Mouse (Mus musculus): ENCODE measurements at regions not wholly inside any gene's neighbourhood (a gene's known extent, or its start where the extent isn't known, plus 50 kb on each side); places are given as distances from the start of the nearest gene placed in this dataset.

DNA sequence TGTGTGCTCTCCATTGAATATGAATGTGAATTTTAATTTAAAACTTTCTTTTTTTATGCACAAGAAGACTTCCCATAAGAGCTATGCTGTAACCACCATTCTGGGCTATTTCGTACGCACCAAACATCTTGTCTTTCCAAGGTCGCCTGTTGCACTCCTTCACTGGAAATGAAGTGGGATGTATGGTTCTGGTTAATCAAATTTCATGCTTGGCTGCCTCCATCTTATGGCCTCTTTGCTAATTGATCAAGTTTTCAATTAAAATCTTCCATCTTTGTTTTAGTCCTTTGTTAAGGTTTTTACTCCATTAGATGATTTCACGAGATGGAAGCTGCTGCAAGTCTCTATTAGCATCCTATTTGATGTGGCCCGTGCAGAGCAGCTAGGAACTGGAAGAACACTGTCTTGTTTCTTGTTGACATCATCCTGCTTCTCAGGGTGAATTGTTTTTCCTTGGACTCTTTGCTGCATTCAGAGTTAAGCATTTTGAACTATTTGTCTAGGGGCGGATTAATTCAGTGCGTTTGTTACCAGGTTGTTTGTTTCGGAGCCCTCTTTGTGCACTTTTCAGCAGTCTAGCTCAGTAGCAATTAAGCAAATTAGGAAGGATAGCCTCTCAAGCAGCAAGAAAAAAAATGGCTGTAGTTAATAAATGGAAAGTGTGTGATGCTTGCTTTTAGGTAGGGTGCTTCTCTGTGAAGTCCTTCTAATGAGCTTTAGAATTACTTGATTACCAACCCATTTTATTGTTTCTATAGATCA is 147.4 kb upstream of the Alcam start:
- Histone ChIP-seq H3K9ac (no peak overlapping the region), H3K36me3 (ENCODE audit: poor library complexity, severe bottlenecking) (no peaks in the 10 kb centered on the region), H3K4me1 (peaks cover 14% of the 10 kb centered on the region), H3K27ac (no peak overlapping the region), H3K9me3 (replicated peaks) (no peaks in the 10 kb centered on the region), H3K4me3 (no peak overlapping the region), H3K27me3 (peaks cover 41% of the 10 kb centered on the region), H3K4me2 (peak overlapping the region; percentile 33)
- ATAC-seq = peak; percentile 94
- 10% methylated on average over 8 of the region's 8 CpGs for WGBS

- H3K4me1 ChIP-seq = peaks cover 14% of the 10 kb centered on the region
- H3K9ac ChIP-seq = no peak overlapping the region
- WGBS = 83% methylated on average over 1 of the region's 1 CpGs
- H3K27ac ChIP-seq = no peak overlapping the region
- no peak overlapping the region for H3K4me3 ChIP-seq
- no peaks in the 10 kb centered on the region for H3K36me3 ChIP-seq (ENCODE audit: poor library complexity, severe bottlenecking)
- no peak overlapping the region for H3K4me2 ChIP-seq
- no peaks in the 10 kb centered on the region for H3K9me3 ChIP-seq (replicated peaks)
- peaks cover 36% of the 10 kb centered on the region for H3K27me3 ChIP-seq
- ATAC-seq = no peak
These were observed 144.4 kb upstream of the Alcam start for GRCm38 (mm10) chr16:52598232-52598631.

GRCm38 (mm10) chr16:52597181-52597580 is 143.3 kb upstream of the Alcam start:
- Histone ChIP-seq H3K9me3 (replicated peaks) (no peaks in the 10 kb centered on the region), H3K4me1 (peaks cover 14% of the 10 kb centered on the region), H3K27ac (no peak overlapping the region), H3K27me3 (peaks cover 35% of the 10 kb centered on the region), H3K4me2 (no peak overlapping the region), H3K36me3 (ENCODE audit: poor library complexity, severe bottlenecking) (no peaks in the 10 kb centered on the region), H3K9ac (no peak overlapping the region), H3K4me3 (no peak overlapping the region)
- 62% methylated on average over 7 of the region's 7 CpGs for WGBS
- ATAC-seq = no peak

DNA sequence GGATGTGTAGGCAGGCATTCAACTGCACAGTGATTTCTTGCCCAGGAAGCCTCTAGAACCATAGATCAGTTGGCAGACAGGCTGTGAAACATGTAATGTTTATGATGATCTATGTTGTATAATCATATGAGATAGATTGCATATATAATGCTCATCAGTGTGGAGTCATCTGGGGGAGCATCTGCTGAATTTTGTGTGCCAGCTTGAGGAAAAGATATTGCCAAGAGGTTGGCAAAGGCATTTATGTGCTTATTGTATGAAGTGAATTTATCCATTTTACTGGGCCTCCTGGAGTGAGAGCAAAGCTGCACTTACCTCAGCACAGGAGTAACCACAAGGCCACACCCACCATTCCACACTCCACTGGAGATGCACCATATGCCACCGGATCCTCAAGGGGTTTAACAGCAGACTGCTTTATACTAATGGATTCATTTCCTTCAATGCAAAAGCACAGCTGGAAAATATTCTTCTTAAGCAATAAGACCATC is 134.5 kb upstream of the Alcam start:
- whole genome bisulfite sequencing = 58% methylated on average over 1 of the region's 1 CpGs
- Histone ChIP-seq H3K9me3 (replicated peaks) (no peaks in the 10 kb centered on the region), H3K27ac (no peak overlapping the region), H3K9ac (no peak overlapping the region), H3K4me3 (no peak overlapping the region), H3K27me3 (no peaks in the 10 kb centered on the region), H3K4me1 (no peaks in the 10 kb centered on the region), H3K4me2 (no peak overlapping the region), H3K36me3 (ENCODE audit: poor library complexity, severe bottlenecking) (no peaks in the 10 kb centered on the region)
- peak; percentile 70; the same call in 1 of the 2 replicates for ATAC-seq

GRCm38 (mm10) chr16:52569078-52569477 is 115.2 kb upstream of the Alcam start:
- Histone ChIP-seq H3K4me1 (no peaks in the 10 kb centered on the region), H3K9me3 (replicated peaks) (no peaks in the 10 kb centered on the region), H3K9ac (no peak overlapping the region), H3K4me3 (no peak overlapping the region), H3K27me3 (no peaks in the 10 kb centered on the region), H3K4me2 (no peak overlapping the region), H3K27ac (no peak overlapping the region), H3K36me3 (ENCODE audit: poor library complexity, severe bottlenecking) (no peaks in the 10 kb centered on the region)
- peak; percentile 63; the same call in 1 of the 2 replicates for ATAC-seq
- 60% methylated on average over 2 of the region's 2 CpGs for WGBS

DNA sequence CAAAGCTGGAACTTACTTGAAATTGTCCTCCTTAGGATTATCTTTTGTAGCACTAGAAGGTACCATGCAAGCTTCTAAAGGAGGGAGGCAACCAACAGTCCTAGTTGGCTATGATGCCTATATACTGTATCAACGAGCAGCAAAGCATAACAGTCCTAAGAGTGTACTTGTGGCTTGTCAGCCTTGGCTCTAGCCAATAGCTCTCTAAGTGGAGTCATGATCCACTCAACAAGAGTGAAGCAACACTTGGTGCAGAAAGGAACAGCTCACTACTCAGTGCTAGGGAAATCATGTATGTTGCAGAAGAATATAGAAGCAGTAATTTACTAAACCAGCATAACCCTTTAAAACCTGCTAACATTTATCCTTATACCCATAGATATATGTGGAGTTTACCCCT is 82.4 kb upstream of the Alcam start:
- no peak overlapping the region for H3K9ac ChIP-seq
- no peaks in the 10 kb centered on the region for H3K27me3 ChIP-seq
- no peak overlapping the region for H3K27ac ChIP-seq
- H3K9me3 ChIP-seq (replicated peaks) = no peaks in the 10 kb centered on the region
- H3K4me3 ChIP-seq = no peak overlapping the region
- no peak for ATAC-seq
- no peak overlapping the region for H3K4me2 ChIP-seq
- WGBS = 75% methylated on average over 1 of the region's 1 CpGs
- H3K4me1 ChIP-seq = no peaks in the 10 kb centered on the region
- H3K36me3 ChIP-seq (ENCODE audit: poor library complexity, severe bottlenecking) = no peaks in the 10 kb centered on the region

- no peak overlapping the region for H3K4me2 ChIP-seq
- no peak overlapping the region for H3K4me3 ChIP-seq
- no peak for ATAC-seq
- H3K9ac ChIP-seq = no peak overlapping the region
- no peak overlapping the region for H3K27ac ChIP-seq
- no peaks in the 10 kb centered on the region for H3K36me3 ChIP-seq (ENCODE audit: poor library complexity, severe bottlenecking)
- H3K9me3 ChIP-seq (replicated peaks) = no peaks in the 10 kb centered on the region
- 97% methylated on average over 1 of the region's 1 CpGs for WGBS
- no peaks in the 10 kb centered on the region for H3K4me1 ChIP-seq
- H3K27me3 ChIP-seq = no peaks in the 10 kb centered on the region
These were observed 80.7 kb upstream of the Alcam start for GRCm38 (mm10) chr16:52534601-52535000.

DNA sequence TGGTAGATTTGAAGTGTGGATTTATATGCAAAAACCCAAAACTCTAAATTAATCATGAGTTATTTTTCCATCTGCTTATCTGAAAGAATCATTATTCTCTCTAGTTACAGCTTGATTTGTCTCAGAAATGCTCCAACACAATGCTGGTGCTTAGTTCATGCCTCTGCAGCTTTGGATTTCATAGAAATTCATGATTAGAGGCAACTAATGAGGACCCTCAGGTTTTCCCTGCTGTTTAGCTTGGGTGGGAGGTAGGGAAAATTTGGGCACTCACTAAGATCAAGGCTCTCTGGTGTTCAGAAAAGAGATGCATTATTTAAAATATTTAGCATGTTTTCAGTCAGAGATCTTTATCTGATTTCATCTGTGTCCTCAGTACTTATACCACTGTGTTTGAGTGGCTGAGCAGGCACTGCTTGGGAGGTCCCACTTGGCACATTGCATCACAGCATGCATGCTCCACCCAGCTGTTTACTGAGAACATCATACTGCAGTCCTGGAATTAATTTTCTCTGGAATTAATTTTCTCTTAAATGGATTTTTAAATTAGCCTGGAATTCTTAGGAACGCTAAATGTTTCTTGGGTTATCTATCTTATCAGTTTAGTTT is 78.7 kb upstream of the Alcam start:
- Histone ChIP-seq H3K36me3 (ENCODE audit: poor library complexity, severe bottlenecking) (no peaks in the 10 kb centered on the region), H3K27me3 (no peaks in the 10 kb centered on the region), H3K27ac (no peak overlapping the region), H3K9ac (no peak overlapping the region), H3K4me1 (no peaks in the 10 kb centered on the region), H3K4me2 (no peak overlapping the region), H3K9me3 (replicated peaks) (no peaks in the 10 kb centered on the region), H3K4me3 (no peak overlapping the region)
- peak; percentile 58; the same call in 1 of the 2 replicates for ATAC-seq
- WGBS = 81% methylated on average over 1 of the region's 1 CpGs

DNA sequence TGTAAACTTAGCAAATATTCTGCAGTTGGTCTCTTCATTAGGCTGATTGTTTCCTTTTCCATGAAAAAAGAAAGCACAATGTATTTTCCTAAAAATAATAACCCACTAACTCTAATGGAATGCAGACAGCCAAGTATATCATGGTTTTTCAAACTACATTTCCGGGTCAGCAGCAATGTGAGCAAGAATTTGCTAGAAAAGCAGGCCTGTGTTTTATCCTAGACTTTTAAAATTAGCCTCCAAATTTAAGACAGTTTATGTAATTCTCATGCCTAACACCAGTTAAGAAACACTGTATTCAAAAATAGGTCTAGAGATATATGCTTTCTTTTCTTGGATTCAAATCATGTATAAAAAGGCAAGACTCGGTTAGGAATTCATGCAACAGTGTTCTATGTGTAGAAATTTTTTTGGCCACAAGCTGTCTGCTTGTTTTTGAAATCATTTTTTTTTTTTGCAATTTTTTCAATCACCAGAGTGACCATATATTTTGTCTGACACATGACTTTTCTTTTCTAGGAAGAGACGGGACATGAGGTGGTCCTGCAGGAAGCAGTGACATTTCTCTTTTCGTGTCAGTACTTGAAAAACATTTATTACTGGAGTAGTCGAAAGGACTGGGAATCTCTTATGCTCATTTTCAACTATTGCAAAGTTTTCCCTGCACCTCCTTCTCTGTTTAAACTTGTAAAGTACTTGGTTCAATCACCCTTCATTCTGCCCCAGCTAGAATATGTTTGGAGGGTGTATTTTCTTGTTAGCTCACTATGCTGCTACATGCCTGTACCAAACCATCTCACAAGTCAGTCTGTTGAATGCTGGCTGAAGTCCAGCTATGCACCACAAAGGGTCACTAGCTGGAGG is 59.9 kb upstream of the Alcam start:
- Histone ChIP-seq H3K4me1 (no peaks in the 10 kb centered on the region), H3K9ac (no peak overlapping the region), H3K4me2 (no peak overlapping the region), H3K9me3 (replicated peaks) (no peaks in the 10 kb centered on the region), H3K27me3 (no peaks in the 10 kb centered on the region), H3K4me3 (no peak overlapping the region), H3K36me3 (ENCODE audit: poor library complexity, severe bottlenecking) (no peaks in the 10 kb centered on the region), H3K27ac (no peak overlapping the region)
- 87% methylated on average over 5 of the region's 5 CpGs for whole genome bisulfite sequencing
- no peak for ATAC-seq

GRCm38 (mm10) chr16:52508633-52509379 is 54.9 kb upstream of the Alcam start:
- no peaks in the 10 kb centered on the region for H3K27me3 ChIP-seq
- no peak overlapping the region for H3K9ac ChIP-seq
- no peaks in the 10 kb centered on the region for H3K9me3 ChIP-seq (replicated peaks)
- no peaks in the 10 kb centered on the region for H3K4me1 ChIP-seq
- H3K4me2 ChIP-seq = no peak overlapping the region
- 72% methylated on average over 10 of the region's 10 CpGs for WGBS
- no peak overlapping the region for H3K27ac ChIP-seq
- no peaks in the 10 kb centered on the region for H3K36me3 ChIP-seq (ENCODE audit: poor library complexity, severe bottlenecking)
- peak; percentile 53; the same call in 1 of the 2 replicates for ATAC-seq
- H3K4me3 ChIP-seq = no peak overlapping the region
